Mouse (Mus musculus): Measurements from ENCODE around the gene Dmd.

Gene Dmd

GRCm38 (mm10) chrX:85048141-85049110, 2099.8 kb downstream of the Dmd start:
- no peak for DNase-seq (ENCODE audit: low read depth, low spot score)

- no peak for DNase-seq (ENCODE audit: low read depth, low spot score)
These were observed 2100.9 kb downstream of the Dmd start for GRCm38 (mm10) chrX:85049593-85049992.

GRCm38 (mm10) chrX:85073602-85074001, 2124.9 kb downstream of the Dmd start:
- DNase-seq (ENCODE audit: low read depth, low spot score): no peak

- no peak for DNase-seq (ENCODE audit: low read depth, low spot score)
These were observed 2128.2 kb downstream of the Dmd start for GRCm38 (mm10) chrX:85076845-85077244.

GRCm38 (mm10) chrX:85077605-85078004, 2128.9 kb downstream of the Dmd start:
- DNase-seq (ENCODE audit: low read depth, low spot score): no peak

GRCm38 (mm10) chrX:85079174-85079573, 2130.5 kb downstream of the Dmd start:
- DNase-seq (ENCODE audit: low read depth, low spot score): no peak

GRCm38 (mm10) chrX:85084237-85085153, 2135.8 kb downstream of the Dmd start:
- no peak for DNase-seq (ENCODE audit: low read depth, low spot score)

GRCm38 (mm10) chrX:85089506-85089905, 2140.8 kb downstream of the Dmd start:
- DNase-seq (ENCODE audit: low read depth, low spot score): no peak

- no peak for DNase-seq (ENCODE audit: low read depth, low spot score)
These were observed 2144.7 kb downstream of the Dmd start for GRCm38 (mm10) chrX:85093354-85093753.

- no peak for DNase-seq (ENCODE audit: low read depth, low spot score)
These were observed 2150.0 kb downstream of the Dmd start for GRCm38 (mm10) chrX:85098691-85099090.

GRCm38 (mm10) chrX:85112418-85112817, 2163.7 kb downstream of the Dmd start:
- no peak for DNase-seq (ENCODE audit: low read depth, low spot score)

- DNase-seq (ENCODE audit: low read depth, low spot score): no peak
These were observed 2184.0 kb downstream of the Dmd start for GRCm38 (mm10) chrX:85132706-85133105.

GRCm38 (mm10) chrX:85137293-85137692, 2188.6 kb downstream of the Dmd start:
- DNase-seq (ENCODE audit: low read depth, low spot score): no peak

GRCm38 (mm10) chrX:85171264-85171663, 2222.6 kb downstream of the Dmd start:
- DNase-seq (ENCODE audit: low read depth, low spot score): no peak

GRCm38 (mm10) chrX:85187565-85187964, 2238.9 kb downstream of the Dmd start:
- DNase-seq (ENCODE audit: low read depth, low spot score): no peak

- DNase-seq (ENCODE audit: low read depth, low spot score): no peak
These were observed 2245.2 kb downstream of the Dmd start for GRCm38 (mm10) chrX:85193856-85194255.

- no peak for DNase-seq (ENCODE audit: low read depth, low spot score)
These were observed 2249.0 kb downstream of the Dmd start for GRCm38 (mm10) chrX:85197688-85198087.

- DNase-seq (ENCODE audit: low read depth, low spot score): no peak
These were observed 2250.7 kb downstream of the Dmd start for GRCm38 (mm10) chrX:85199398-85199797.

- DNase-seq (ENCODE audit: low read depth, low spot score): no peak
These were observed 2258.3 kb downstream of the Dmd start for GRCm38 (mm10) chrX:85207001-85207400.

GRCm38 (mm10) chrX:85226883-85227282, 2278.2 kb downstream of the Dmd start:
- no peak for DNase-seq (ENCODE audit: low read depth, low spot score)

- no peak for DNase-seq (ENCODE audit: low read depth, low spot score)
These were observed 2300.7 kb downstream of the Dmd start, which contains the start of gene Fthl17a for GRCm38 (mm10) chrX:85249379-85249778. Gene Fthl17a (plus strand): TSS chrX:85249679.
